Mouse (Mus musculus) spleen, postnatal 4 days (tissue): ENCODE data around the gene Dync2li1.
A peak's percentile ranks its signal among the peaks of the same experiment; 100 is the strongest.

ENCODE experiments used
- DNase-seq, 2 experiments: peaks; one replicate each; pipeline ENCODE4 v3.0.0; 2022; ENCODE audit warnings: low spot score in 2 of 2

Dync2li1 gene

GRCm38 (mm10) chr17:84626276-84626856, at the start of gene Dync2li1:
Gene Dync2li1 (plus strand): TSS chr17:84626496.
- DNase-seq: peak; percentile 67 to 83

GRCm38 (mm10) chr17:84576621-84577293, 49.5 kb upstream of the Dync2li1 start:
- DNase-seq: no peak

GRCm38 (mm10) chr17:84579249-84579648, 47.0 kb upstream of the Dync2li1 start:
- DNase-seq: peak in 1 of 2 experiments; percentile 36

- DNase-seq: peak in 1 of 2 experiments; percentile 55
Observed at GRCm38 (mm10) chr17:84579817-84580216, 46.5 kb upstream of the Dync2li1 start.

GRCm38 (mm10) chr17:84580821-84581220, 45.5 kb upstream of the Dync2li1 start:
- peak in 1 of 2 experiments; percentile 52 for DNase-seq

- peak in 1 of 2 experiments; percentile 40 for DNase-seq
Observed at GRCm38 (mm10) chr17:84581740-84582414, 44.4 kb upstream of the Dync2li1 start.

GRCm38 (mm10) chr17:84584107-84584506, 42.2 kb upstream of the Dync2li1 start:
- DNase-seq: peak in 1 of 2 experiments; percentile 44

- peak in 1 of 2 experiments; percentile 36 for DNase-seq
Observed at GRCm38 (mm10) chr17:84585104-84585503, 41.2 kb upstream of the Dync2li1 start.

- no peak for DNase-seq
Observed at GRCm38 (mm10) chr17:84590065-84590464, 36.2 kb upstream of the Dync2li1 start.

GRCm38 (mm10) chr17:84591431-84592150, 34.7 kb upstream of the Dync2li1 start:
- DNase-seq: peak in 1 of 2 experiments; percentile 43

GRCm38 (mm10) chr17:84596015-84596441, 30.3 kb upstream of the Dync2li1 start:
- DNase-seq: no peak

- no peak for DNase-seq
Observed at GRCm38 (mm10) chr17:84596501-84596900, 29.8 kb upstream of the Dync2li1 start.

GRCm38 (mm10) chr17:84597859-84598258, 28.4 kb upstream of the Dync2li1 start:
- no peak for DNase-seq

GRCm38 (mm10) chr17:84598928-84599327, 27.4 kb upstream of the Dync2li1 start:
- DNase-seq: no peak

GRCm38 (mm10) chr17:84600051-84600983, 26.0 kb upstream of the Dync2li1 start:
- no peak for DNase-seq

GRCm38 (mm10) chr17:84601805-84602204, 24.5 kb upstream of the Dync2li1 start:
- DNase-seq: no peak

GRCm38 (mm10) chr17:84603202-84603627, 23.1 kb upstream of the Dync2li1 start:
- no peak for DNase-seq

- DNase-seq: no peak
Observed at GRCm38 (mm10) chr17:84603709-84604420, 22.4 kb upstream of the Dync2li1 start.

- no peak for DNase-seq
Observed at GRCm38 (mm10) chr17:84606976-84607375, 19.3 kb upstream of the Dync2li1 start.

- DNase-seq: no peak
Observed at GRCm38 (mm10) chr17:84607617-84608016, 18.7 kb upstream of the Dync2li1 start.
